Mouse (Mus musculus) midbrain, embryonic 12.5 days (tissue): ENCODE measurements around the gene Mr1. TPM values are rescaled to one million over a fixed set of nuclear protein-coding genes. Genes with fewer than 3 reads are reported as not detected.

Source experiments
- polyA plus RNA-seq: library from polyadenylated mRNA; unstranded; fragments of >200 nt; fragmentation: Nextera tagmentation; extraction: Ambion mirVana; gene quantifications from 2 replicates; pipeline ENCODE4 v1.2.1, GENCODE M21; 2016

Gene Mr1
- polyA plus RNA-seq, 1 experiment from 2014 or later, result 0.46 TPM

Other genes with a start within 250 kb of the Mr1 start
- 12.8 and 14.6 TPM in 2 replicates for gene Ier5, start 47.2 kb downstream of the Mr1 start, polyA plus RNA-seq
- gene Stx6, start 11.9 kb upstream of the Mr1 start, polyA plus RNA-seq, result 122 and 127 TPM in 2 replicates
- gene BC034090, start 97.6 kb upstream of the Mr1 start, polyA plus RNA-seq, result 5.6 and 6.8 TPM in 2 replicates